Mouse (Mus musculus) liver, embryonic 14.5 days (tissue): ENCODE results near the gene Cemip.

Experiments used
- CTCF ChIP-seq: IDR thresholded peaks from 2 replicates; pipeline ENCODE4 v1.5.1; 2016; ENCODE audit warnings: antibody characterized with exemption, low read depth, control low read depth
- EP300 ChIP-seq: IDR thresholded peaks from 2 replicates; pipeline ENCODE4 v1.6.1; 2016; ENCODE audit warnings: antibody characterized with exemption, low read depth

DNA sequence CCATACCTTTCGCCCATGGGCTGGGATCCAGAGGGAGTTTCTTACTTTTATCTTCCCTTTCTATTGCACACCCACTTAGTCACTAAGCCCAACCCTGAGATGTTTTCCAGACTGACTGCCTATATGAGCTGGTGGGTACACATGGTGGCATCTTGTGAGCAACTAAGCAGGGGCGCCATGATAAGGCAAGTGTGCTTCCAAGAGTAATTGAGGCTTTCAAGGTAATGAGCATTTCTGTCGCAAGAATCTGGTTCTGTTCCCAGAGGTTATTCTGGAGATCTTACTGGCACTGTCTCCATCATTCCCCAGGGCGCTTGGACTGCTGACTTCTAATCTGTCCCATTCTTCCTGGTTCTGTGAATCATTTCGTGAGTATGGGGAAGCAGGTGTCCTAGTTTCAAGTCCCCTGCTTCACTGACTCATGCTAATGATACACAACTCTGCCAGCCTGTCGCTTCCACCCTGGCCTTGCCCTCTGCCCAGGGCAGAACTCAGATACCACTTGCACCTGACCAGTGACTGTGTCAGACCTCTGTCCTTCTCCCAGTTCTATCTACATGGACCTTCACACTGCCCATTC, 31.3 kb upstream of the Cemip start:
- no peak for TF ChIP-seq EP300
- TF ChIP-seq CTCF = no peak
